Mouse (Mus musculus): ENCODE results near the gene Ppara. TPM values are rescaled to one million over a fixed set of nuclear protein-coding genes. Genes with fewer than 3 reads are reported as not detected.

Ppara gene
- total and polyA plus RNA-seq, 3 experiments = 0.27 to 0.78 TPM; not detected in 1

DNA sequence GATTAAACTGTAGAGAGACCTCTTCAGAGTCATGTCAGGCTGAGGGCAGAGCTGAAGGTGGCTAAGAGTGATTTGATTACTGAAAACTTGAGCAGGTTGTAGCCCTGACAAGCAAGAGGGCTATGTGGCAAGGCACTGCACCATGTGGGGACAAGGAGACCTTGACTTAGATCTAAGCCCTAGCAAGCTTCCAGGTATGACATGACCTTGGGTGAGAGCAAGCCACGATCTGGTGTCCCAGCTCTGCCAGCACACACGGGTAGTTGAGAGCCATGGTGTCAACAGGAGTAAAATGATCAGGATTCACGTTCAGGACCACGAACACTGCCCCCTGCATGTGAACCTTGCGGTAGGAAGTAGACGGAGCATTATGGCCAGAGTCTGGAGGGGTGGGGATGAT is 20.4 kb downstream of the Ppara start:
- H3K9ac ChIP-seq (ENCODE audit: control insufficient read depth, low read depth, low read length, poor library complexity, severe bottlenecking) = no peak overlapping the region
- no peaks in the 10 kb centered on the region for H3K9me3 ChIP-seq (replicated peaks; ENCODE audit: insufficient read depth, low read length)
- no peaks in the 10 kb centered on the region for H3K79me2 ChIP-seq (ENCODE audit: control insufficient read depth, insufficient read depth, low read length, poor library complexity)
- no peaks in the 10 kb centered on the region for H3K4me1 ChIP-seq (ENCODE audit: control insufficient read depth in 1 of 2, insufficient read depth in 2 of 2, low read length in 2 of 2)
- H3K27me3 ChIP-seq (ENCODE audit: control insufficient read depth in 1 of 2, insufficient read depth in 2 of 2, low read length in 2 of 2) = no peaks in the 10 kb centered on the region
- no peaks in the 10 kb centered on the region for H3K36me3 ChIP-seq (ENCODE audit: control insufficient read depth in 1 of 2, insufficient read depth in 2 of 2, low read length in 2 of 2)
- no peak overlapping the region for H3K4me3 ChIP-seq (ENCODE audit: control insufficient read depth in 1 of 2, insufficient read depth in 1 of 2, low read depth in 2 of 2, low read length in 2 of 2)
- TF ChIP-seq MAFK (IDR thresholded peaks at IDR 0.05; ENCODE audit: borderline replicate concordance, low read depth, low read length) (no peak), USF2 (IDR thresholded peaks at IDR 0.05; ENCODE audit: borderline replicate concordance in 1 of 2, insufficient read depth in 1 of 2, low read depth in 1 of 2, low read length in 2 of 2) (no peak), MXI1 (IDR thresholded peaks at IDR 0.05; ENCODE audit: low read depth, low read length) (no peak), ELF1 (IDR thresholded peaks at IDR 0.05; ENCODE audit: low read depth, low read length) (no peak), MAZ (IDR thresholded peaks at IDR 0.05; ENCODE audit: low read depth, low read length) (no peak), TCF12 (IDR thresholded peaks at IDR 0.05; ENCODE audit: low read depth, low read length) (no peak), NRF1 (IDR thresholded peaks at IDR 0.05; ENCODE audit: insufficient read depth, low read depth, low read length, poor library complexity, severe bottlenecking) (no peak), MYC (IDR thresholded peaks at IDR 0.05; ENCODE audit: low read depth, low read length) (no peak), ZMIZ1 (IDR thresholded peaks at IDR 0.05; ENCODE audit: low read depth, low read length) (no peak), ZKSCAN1 (IDR thresholded peaks at IDR 0.05; ENCODE audit: low read depth, low read length) (no peak), GABPA (IDR thresholded peaks at IDR 0.05; ENCODE audit: low read depth, low read length) (no peak), TAL1 (IDR thresholded peaks at IDR 0.05; ENCODE audit: low read length) (no peak), GATA1 (IDR thresholded peaks at IDR 0.05; ENCODE audit: low read depth, low read length) (no peak), HCFC1 (IDR thresholded peaks at IDR 0.05; ENCODE audit: low read depth, low read length) (no peak), MEF2A (IDR thresholded peaks at IDR 0.05; ENCODE audit: extremely low read depth, insufficient replicate concordance, low read depth, low read length, poor library complexity, severe bottlenecking) (no peak), RCOR1 (IDR thresholded peaks at IDR 0.05; ENCODE audit: low read depth, low read length) (no peak), ETS1 (IDR thresholded peaks at IDR 0.05; ENCODE audit: low read depth, low read length) (no peak)
- no peak overlapping the region for H3K27ac ChIP-seq (ENCODE audit: control insufficient read depth, low read depth, low read length)
- DNase-seq (ENCODE audit: low read depth, low spot score) = no peak

DNA sequence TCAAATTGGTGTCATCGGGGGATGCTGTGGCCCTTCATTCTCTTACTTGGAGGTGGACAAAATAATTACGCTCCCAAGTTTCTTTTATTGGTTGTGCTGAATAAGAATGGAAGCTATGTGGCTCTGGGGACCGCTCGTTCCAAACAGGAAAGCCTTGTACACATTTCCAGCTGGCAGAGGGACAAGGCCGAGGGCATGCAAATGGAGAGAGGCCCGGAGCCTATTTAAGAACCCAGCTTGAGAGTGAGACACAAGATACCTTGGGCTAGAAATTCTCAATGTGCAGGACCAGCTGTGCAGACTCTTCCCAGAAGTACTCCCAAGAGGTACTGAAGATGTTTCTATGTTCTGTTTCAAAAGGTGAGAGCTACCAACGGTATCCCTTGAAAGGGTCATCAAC is 21.8 kb downstream of the Ppara start:
- Histone ChIP-seq H3K27me3 (ENCODE audit: control insufficient read depth in 1 of 2, insufficient read depth in 2 of 2, low read length in 2 of 2) (no peaks in the 10 kb centered on the region), H3K4me3 (ENCODE audit: control insufficient read depth in 1 of 2, insufficient read depth in 1 of 2, low read depth in 2 of 2, low read length in 2 of 2) (no peak overlapping the region), H3K9ac (ENCODE audit: control insufficient read depth, low read depth, low read length, poor library complexity, severe bottlenecking) (no peak overlapping the region), H3K9me3 (replicated peaks; ENCODE audit: insufficient read depth, low read length) (no peaks in the 10 kb centered on the region), H3K79me2 (ENCODE audit: control insufficient read depth, insufficient read depth, low read length, poor library complexity) (no peaks in the 10 kb centered on the region), H3K36me3 (ENCODE audit: control insufficient read depth in 1 of 2, insufficient read depth in 2 of 2, low read length in 2 of 2) (no peaks in the 10 kb centered on the region), H3K27ac (ENCODE audit: control insufficient read depth, low read depth, low read length) (no peak overlapping the region), H3K4me1 (ENCODE audit: control insufficient read depth in 1 of 2, insufficient read depth in 2 of 2, low read length in 2 of 2) (no peaks in the 10 kb centered on the region)
- no peak for TF ChIP-seq POLR2AphosphoS2 (IDR thresholded peaks at IDR 0.05; ENCODE audit: low read length)
- TF ChIP-seq ELF1 (IDR thresholded peaks at IDR 0.05; ENCODE audit: low read depth, low read length) = no peak
- no peak for TF ChIP-seq SIN3A (IDR thresholded peaks at IDR 0.05; ENCODE audit: low read length)
- TF ChIP-seq USF1 (IDR thresholded peaks at IDR 0.05; ENCODE audit: low read depth, low read length) = no peak
- no peak for TF ChIP-seq POLR2AphosphoS5 (IDR thresholded peaks at IDR 0.05; ENCODE audit: borderline replicate concordance, low read depth, low read length)
- no peak for DNase-seq (ENCODE audit: low read depth, low spot score)

Data from MEL (cell line).